Mouse (Mus musculus) spleen, adult 2 months (tissue): ENCODE measurements around the gene Arhgef11.

Experiments used
- CTCF ChIP-seq: fragments of 200-500 bp; IDR thresholded peaks from 2 replicates; pipeline ENCODE4 v1.5.1; 2011; ENCODE audit warnings: mild to moderate bottlenecking, inconsistent platforms; ENCODE audit not compliant: insufficient read depth, insufficient read length, insufficient replicate concordance; ENCODE audit errors: extremely low read depth
- POLR2A ChIP-seq: fragments of 200-500 bp; IDR thresholded peaks from 2 replicates; pipeline ENCODE4 v1.6.1; 2011; ENCODE audit warnings: low read depth, low read length, inconsistent platforms

GRCm38 (mm10) chr3:87733984-87734761 lies 116.8 kb downstream of the Arhgef11 start:
- TF ChIP-seq POLR2A (no peak), CTCF (no peak)
